Mouse (Mus musculus) forebrain, postnatal 0 days (tissue): Measurements from ENCODE around the gene Dnaaf1. TPM values are rescaled to one million over a fixed set of nuclear protein-coding genes. Genes with fewer than 3 reads are reported as not detected.
A peak's percentile ranks its signal among the peaks of the same experiment; 100 is the strongest.

Experiments
- ATAC-seq: fragments of 200-750 bp; cut with Nextera tagmentation; 2 replicates; pipeline ENCODE4 v1.8.0; 2017; ENCODE audit warnings: mild to moderate bottlenecking, moderate library complexity
- DNase-seq: peaks from one replicate; pipeline ENCODE4 v3.0.0-alpha.2; 2015
- H3K27ac ChIP-seq: fragments of 300-500 bp; sonication (generic); 2 replicates; pipeline ENCODE4 v1.5.1; 2014; ENCODE audit warnings: low read depth, mild to moderate bottlenecking, antibody characterized with exemption, low read length, moderate library complexity, mixed read lengths
- H3K27me3 ChIP-seq: fragments of 300-500 bp; sonication (generic); 2 replicates; pipeline ENCODE4 v1.6.1; 2014; ENCODE audit warnings: mild to moderate bottlenecking, low read length, mixed read lengths; ENCODE audit not compliant: insufficient read depth
- H3K36me3 ChIP-seq: fragments of 300-500 bp; sonication (generic); 2 replicates; pipeline ENCODE4 v1.6.1; 2014; ENCODE audit warnings: mild to moderate bottlenecking, moderate library complexity; ENCODE audit not compliant: insufficient read depth
- H3K4me1 ChIP-seq: fragments of 300-500 bp; sonication (generic); 2 replicates; pipeline ENCODE4 v1.6.1; 2014; ENCODE audit warnings: antibody characterized with exemption; ENCODE audit not compliant: insufficient read depth
- H3K4me2 ChIP-seq: fragments of 300-500 bp; sonication (generic); 2 replicates; pipeline ENCODE4 v1.6.1; 2014; ENCODE audit warnings: low read depth, mild to moderate bottlenecking, moderate library complexity
- H3K4me3 ChIP-seq: fragments of 300-500 bp; sonication (generic); 2 replicates; pipeline ENCODE4 v1.5.1; 2014; ENCODE audit warnings: low read depth, low read length, mixed read lengths
- H3K9ac ChIP-seq: fragments of 300-500 bp; sonication (generic); 2 replicates; pipeline ENCODE4 v1.6.1; 2014; ENCODE audit warnings: mild to moderate bottlenecking
- H3K9me3 ChIP-seq: fragments of 300-500 bp; sonication (generic); 2 replicates; pipeline ENCODE4 v1.6.1; 2016; ENCODE audit warnings: low read length
- CTCF ChIP-seq: sonication (generic); IDR thresholded peaks from 2 replicates; pipeline ENCODE4 v1.5.1; 2016; ENCODE audit warnings: antibody characterized with exemption, control low read depth, low read depth
- WGBS: fragments of 180-500 bp; shearing (Covaris S2); extraction: QIAGEN DNeasy Blood & Tissue Kit; methylation state at CpG from one replicate; pipeline ENCODE4 v1.1.7; 2014; 5-methylcytosine and 5-hydroxymethylcytosine counted together
- polyA plus RNA-seq: library from polyadenylated mRNA; unstranded; fragments of >200 nt; fragmentation: Nextera tagmentation; extraction: Ambion mirVana; gene quantifications from 2 replicates; pipeline ENCODE4 v1.2.1, GENCODE M21; 2015
- total RNA-seq: library from RNA; depleted of rRNA; stranded (reverse); fragments of >200 nt; gene quantifications from 2 replicates; pipeline ENCODE4 v1.2.3, GENCODE M21; 2014

Gene Dnaaf1
- total and polyA plus RNA-seq, 2 experiments from 2014 or later, result 0.98 TPM; not detected in 1

GRCm38 (mm10) chr8:119588844-119589243 lies 13.8 kb downstream of the Dnaaf1 start:
- Histone ChIP-seq H3K27me3 (no peaks in the 10 kb centered on the region), H3K4me1 (no peaks in the 10 kb centered on the region), H3K9ac (no peak overlapping the region), H3K4me2 (no peak overlapping the region), H3K27ac (no peak overlapping the region), H3K4me3 (no peak overlapping the region), H3K36me3 (no peaks in the 10 kb centered on the region), H3K9me3 (no peaks in the 10 kb centered on the region)
- TF ChIP-seq CTCF, result no peak
- no peak for DNase-seq
- 28% methylated on average over 10 of the region's 10 CpGs for WGBS
- ATAC-seq, result no peak

GRCm38 (mm10) chr8:119590348-119590747 lies 15.3 kb downstream of the Dnaaf1 start:
- no peak overlapping the region for H3K27ac ChIP-seq
- H3K4me1 ChIP-seq, result no peaks in the 10 kb centered on the region
- ATAC-seq (no peak), DNase-seq (no peak)
- no peak overlapping the region for H3K4me2 ChIP-seq
- no peaks in the 10 kb centered on the region for H3K27me3 ChIP-seq
- no peaks in the 10 kb centered on the region for H3K36me3 ChIP-seq
- H3K9me3 ChIP-seq, result no peaks in the 10 kb centered on the region
- no peak for TF ChIP-seq CTCF
- H3K4me3 ChIP-seq, result no peak overlapping the region
- 86% methylated on average over 14 of the region's 14 CpGs for WGBS
- no peak overlapping the region for H3K9ac ChIP-seq

- WGBS, result 93% methylated on average over 7 of the region's 7 CpGs
- H3K4me1 ChIP-seq, result no peaks in the 10 kb centered on the region
Observed at GRCm38 (mm10) chr8:119591456-119591855, 16.4 kb downstream of the Dnaaf1 start.

GRCm38 (mm10) chr8:119603771-119604170 lies 28.7 kb downstream of the Dnaaf1 start:
- Histone ChIP-seq H3K9ac (no peak overlapping the region), H3K36me3 (peaks cover 39% of the 10 kb centered on the region), H3K9me3 (no peaks in the 10 kb centered on the region), H3K27me3 (no peaks in the 10 kb centered on the region), H3K27ac (no peak overlapping the region), H3K4me3 (no peak overlapping the region), H3K4me2 (peak overlapping the region; percentile 63), H3K4me1 (peaks cover 6% of the 10 kb centered on the region; the same call in 1 of the 2 replicates)
- DNase-seq, result no peak
- 91% methylated on average over 4 of the region's 4 CpGs for WGBS
- ATAC-seq, result no peak
- TF ChIP-seq CTCF, result no peak

More at GRCm38 (mm10) chr8:119591456-119591855, 16.4 kb downstream of the Dnaaf1 start:
- H3K4me2 ChIP-seq, result no peak overlapping the region
- H3K4me3 ChIP-seq, result no peak overlapping the region
- H3K36me3 ChIP-seq, result peaks cover 5% of the 10 kb centered on the region
- no peak for DNase-seq
- no peak for TF ChIP-seq CTCF
- no peak overlapping the region for H3K27ac ChIP-seq
- no peak overlapping the region for H3K9ac ChIP-seq
- H3K9me3 ChIP-seq, result no peaks in the 10 kb centered on the region
- no peaks in the 10 kb centered on the region for H3K27me3 ChIP-seq
- ATAC-seq, result no peak

- peak; percentile 26; the same call in 1 of the 2 replicates for ATAC-seq
- Histone ChIP-seq H3K9me3 (no peaks in the 10 kb centered on the region), H3K4me2 (peak overlapping the region; percentile 63), H3K4me3 (peak overlapping the region; percentile 65), H3K27me3 (no peaks in the 10 kb centered on the region), H3K27ac (no peak overlapping the region), H3K36me3 (peaks cover 33% of the 10 kb centered on the region), H3K9ac (peak overlapping the region; percentile 70), H3K4me1 (peaks cover 6% of the 10 kb centered on the region; the same call in 1 of the 2 replicates)
- 44% methylated on average over 12 of the region's 12 CpGs for WGBS
- TF ChIP-seq CTCF, result no peak
- DNase-seq, result no peak
Observed at GRCm38 (mm10) chr8:119604398-119604803, 29.4 kb downstream of the Dnaaf1 start.

GRCm38 (mm10) chr8:119604996-119605395 lies 30.0 kb downstream of the Dnaaf1 start, which contains the start of gene Taf1c:
Gene Taf1c (minus strand): TSS chr8:119605222.
- Histone ChIP-seq H3K9me3 (no peaks in the 10 kb centered on the region), H3K27ac (peak within 1 kb of the TSS; percentile 22; the same call in 1 of the 2 replicates), H3K36me3 (peaks cover 27% of the 10 kb centered on the region), H3K9ac (peak within 1 kb of the TSS; percentile 70), H3K27me3 (no peaks in the 10 kb centered on the region), H3K4me2 (peak within 1 kb of the TSS; percentile 63), H3K4me1 (peaks cover 6% of the 10 kb centered on the region; the same call in 1 of the 2 replicates), H3K4me3 (peak within 1 kb of the TSS; percentile 65)
- ATAC-seq (peak; percentile 96), DNase-seq (peak; percentile 96)
- TF ChIP-seq CTCF, result peak; percentile 88
- WGBS, result 2% methylated on average over 23 of the region's 23 CpGs

- H3K4me2 ChIP-seq, result no peak overlapping the region
- H3K4me1 ChIP-seq, result peaks cover 6% of the 10 kb centered on the region; the same call in 1 of the 2 replicates
- peaks cover 15% of the 10 kb centered on the region for H3K36me3 ChIP-seq
- H3K9ac ChIP-seq, result no peak overlapping the region
- peak; percentile 30; the same call in 1 of the 2 replicates for TF ChIP-seq CTCF
- no peaks in the 10 kb centered on the region for H3K9me3 ChIP-seq
- no peak overlapping the region for H3K27ac ChIP-seq
- no peaks in the 10 kb centered on the region for H3K27me3 ChIP-seq
- no peak for DNase-seq
- no peak overlapping the region for H3K4me3 ChIP-seq
- 84% methylated on average over 2 of the region's 2 CpGs for WGBS
- no peak for ATAC-seq
Observed at GRCm38 (mm10) chr8:119606224-119606623, 31.2 kb downstream of the Dnaaf1 start.
